Mouse (Mus musculus) lung, embryonic 15.5 days (tissue): ENCODE measurements around the gene Cep68. TPM values are rescaled to one million over a fixed set of nuclear protein-coding genes. Genes with fewer than 3 reads are reported as not detected.

Experiments
- ATAC-seq: fragments of 200-750 bp; cut with Nextera tagmentation; 2 replicates; pipeline ENCODE4 v1.8.0; 2017; ENCODE audit warnings: moderate number of reproducible peaks, borderline replicate concordance; ENCODE audit not compliant: low FRiP score, low TSS enrichment; ENCODE audit errors: extremely low read depth
- H3K27ac ChIP-seq: fragments of 300-500 bp; sonication (generic); 2 replicates; pipeline ENCODE4 v1.5.1; 2015; ENCODE audit warnings: moderate library complexity, mild to moderate bottlenecking, inconsistent platforms
- H3K27me3 ChIP-seq: fragments of 300-500 bp; sonication (generic); 2 replicates; pipeline ENCODE4 v1.6.1; 2015; ENCODE audit warnings: inconsistent platforms
- H3K36me3 ChIP-seq: fragments of 300-500 bp; sonication (generic); 2 replicates; pipeline ENCODE4 v1.6.1; 2015; ENCODE audit warnings: inconsistent platforms
- H3K4me1 ChIP-seq: fragments of 300-500 bp; sonication (generic); 2 replicates; pipeline ENCODE4 v1.6.1; 2015; ENCODE audit warnings: inconsistent platforms
- H3K4me2 ChIP-seq: fragments of 300-500 bp; sonication (generic); 2 replicates; pipeline ENCODE4 v1.6.1; 2015; ENCODE audit warnings: inconsistent platforms, mild to moderate bottlenecking, moderate library complexity
- H3K4me3 ChIP-seq: fragments of 300-500 bp; sonication (generic); 2 replicates; pipeline ENCODE4 v1.5.1; 2015; ENCODE audit warnings: mild to moderate bottlenecking, inconsistent platforms
- H3K9ac ChIP-seq: fragments of 300-500 bp; sonication (generic); 2 replicates; pipeline ENCODE4 v1.6.1; 2015; ENCODE audit warnings: inconsistent platforms
- H3K9me3 ChIP-seq: fragments of 300-500 bp; sonication (generic); 2 replicates; pipeline ENCODE4 v1.6.1; 2016; ENCODE audit warnings: inconsistent platforms
- WGBS: fragments of 180-500 bp; shearing (Covaris S2); methylation state at CpG from one replicate; pipeline ENCODE4 v1.1.7; 2015; 5-methylcytosine and 5-hydroxymethylcytosine counted together
- polyA plus RNA-seq: library from polyadenylated mRNA; unstranded; fragments of >200 nt; fragmentation: Nextera tagmentation; extraction: Ambion mirVana; gene quantifications from 2 replicates; pipeline ENCODE4 v1.2.1, GENCODE M21; 2015

The Cep68 gene
- polyA plus RNA-seq, 1 experiment from 2014 or later: 37.6 TPM

- 71% methylated on average over 5 of the region's 5 CpGs for WGBS
- no peaks in the 10 kb centered on the region for H3K9me3 ChIP-seq
- no peak overlapping the region for H3K4me2 ChIP-seq
- peaks cover 61% of the 10 kb centered on the region for H3K36me3 ChIP-seq
- no peak for ATAC-seq
- H3K9ac ChIP-seq: no peak overlapping the region
- no peaks in the 10 kb centered on the region for H3K27me3 ChIP-seq
- no peak overlapping the region for H3K4me3 ChIP-seq
- 0 out of 2 replicates have a peak, but pooled peaks cover under 1% of the 10 kb centered on the region for H3K4me1 ChIP-seq
- H3K27ac ChIP-seq: no peak overlapping the region
Measured at GRCm38 (mm10) chr11:20240331-20240730, 8.9 kb downstream of the Cep68 start.

- Histone ChIP-seq H3K4me2 (no peak overlapping the region), H3K4me1 (no peaks in the 10 kb centered on the region), H3K9me3 (no peaks in the 10 kb centered on the region), H3K9ac (no peak overlapping the region), H3K27me3 (no peaks in the 10 kb centered on the region), H3K36me3 (peaks cover 71% of the 10 kb centered on the region), H3K4me3 (no peak overlapping the region), H3K27ac (no peak overlapping the region)
- WGBS: 92% methylated on average over 9 of the region's 9 CpGs
- ATAC-seq: no peak
Measured at GRCm38 (mm10) chr11:20239279-20239861, 9.9 kb downstream of the Cep68 start.

GRCm38 (mm10) chr11:20237976-20238375, 11.3 kb downstream of the Cep68 start:
- no peak overlapping the region for H3K9ac ChIP-seq
- ATAC-seq: no peak
- no peaks in the 10 kb centered on the region for H3K9me3 ChIP-seq
- WGBS: 90% methylated on average over 3 of the region's 3 CpGs
- no peak overlapping the region for H3K4me3 ChIP-seq
- H3K27ac ChIP-seq: no peak overlapping the region
- no peak overlapping the region for H3K4me2 ChIP-seq
- H3K27me3 ChIP-seq: no peaks in the 10 kb centered on the region
- H3K4me1 ChIP-seq: no peaks in the 10 kb centered on the region
- H3K36me3 ChIP-seq: peaks cover 84% of the 10 kb centered on the region

DNA sequence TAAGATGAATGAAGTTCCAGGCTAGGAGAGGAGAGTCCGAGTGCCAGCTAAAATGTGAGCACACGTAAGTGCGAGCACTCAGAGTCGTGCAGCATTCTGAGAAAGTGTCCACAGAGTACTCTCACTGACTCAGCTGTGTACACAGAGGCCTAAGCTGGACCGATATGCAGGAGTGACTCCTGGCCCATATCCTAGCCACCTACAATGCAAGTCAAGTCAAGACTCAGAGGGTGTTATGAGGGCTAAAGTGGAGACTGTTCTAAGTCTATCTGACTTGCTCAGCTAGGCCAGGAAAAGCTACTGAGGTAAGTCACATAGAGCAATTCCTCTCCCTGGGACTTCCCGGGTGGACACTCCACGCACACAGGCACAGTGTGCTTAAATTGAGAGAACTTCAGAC, 12.2 kb downstream of the Cep68 start:
- no peak overlapping the region for H3K9ac ChIP-seq
- no peaks in the 10 kb centered on the region for H3K4me1 ChIP-seq
- 75% methylated on average over 7 of the region's 7 CpGs for WGBS
- no peak overlapping the region for H3K4me3 ChIP-seq
- ATAC-seq: no peak; the same call in 1 of the 2 replicates
- H3K9me3 ChIP-seq: no peaks in the 10 kb centered on the region
- H3K36me3 ChIP-seq: peaks cover 93% of the 10 kb centered on the region
- no peaks in the 10 kb centered on the region for H3K27me3 ChIP-seq
- H3K4me2 ChIP-seq: no peak overlapping the region
- H3K27ac ChIP-seq: no peak overlapping the region

DNA sequence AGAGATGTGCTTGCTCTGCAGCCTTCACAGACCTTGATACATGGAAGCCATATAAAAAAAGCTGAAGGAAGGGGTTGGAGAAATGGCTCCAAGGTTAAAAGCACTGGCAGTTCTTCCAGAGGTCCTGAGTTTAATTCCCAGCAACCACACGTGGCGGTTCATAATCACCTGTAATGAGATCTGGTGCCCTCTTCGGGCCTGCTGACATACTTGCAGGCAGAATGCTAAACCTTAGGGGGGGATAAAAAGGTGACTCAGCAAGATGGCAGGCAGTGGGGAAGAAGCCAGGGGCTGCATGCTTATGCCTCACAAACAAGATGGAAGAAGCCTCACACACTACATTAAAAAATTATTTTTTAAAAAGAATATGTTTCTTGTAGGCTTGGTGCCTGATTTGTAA, 15.0 kb downstream of the Cep68 start:
- no peaks in the 10 kb centered on the region for H3K9me3 ChIP-seq
- no peak for ATAC-seq
- no peak overlapping the region for H3K27ac ChIP-seq
- H3K4me3 ChIP-seq: no peak overlapping the region
- H3K4me1 ChIP-seq: no peaks in the 10 kb centered on the region
- peaks cover 93% of the 10 kb centered on the region for H3K36me3 ChIP-seq
- H3K9ac ChIP-seq: no peak overlapping the region
- no peaks in the 10 kb centered on the region for H3K27me3 ChIP-seq
- no peak overlapping the region for H3K4me2 ChIP-seq
- 61% methylated on average over 3 of the region's 3 CpGs for WGBS

DNA sequence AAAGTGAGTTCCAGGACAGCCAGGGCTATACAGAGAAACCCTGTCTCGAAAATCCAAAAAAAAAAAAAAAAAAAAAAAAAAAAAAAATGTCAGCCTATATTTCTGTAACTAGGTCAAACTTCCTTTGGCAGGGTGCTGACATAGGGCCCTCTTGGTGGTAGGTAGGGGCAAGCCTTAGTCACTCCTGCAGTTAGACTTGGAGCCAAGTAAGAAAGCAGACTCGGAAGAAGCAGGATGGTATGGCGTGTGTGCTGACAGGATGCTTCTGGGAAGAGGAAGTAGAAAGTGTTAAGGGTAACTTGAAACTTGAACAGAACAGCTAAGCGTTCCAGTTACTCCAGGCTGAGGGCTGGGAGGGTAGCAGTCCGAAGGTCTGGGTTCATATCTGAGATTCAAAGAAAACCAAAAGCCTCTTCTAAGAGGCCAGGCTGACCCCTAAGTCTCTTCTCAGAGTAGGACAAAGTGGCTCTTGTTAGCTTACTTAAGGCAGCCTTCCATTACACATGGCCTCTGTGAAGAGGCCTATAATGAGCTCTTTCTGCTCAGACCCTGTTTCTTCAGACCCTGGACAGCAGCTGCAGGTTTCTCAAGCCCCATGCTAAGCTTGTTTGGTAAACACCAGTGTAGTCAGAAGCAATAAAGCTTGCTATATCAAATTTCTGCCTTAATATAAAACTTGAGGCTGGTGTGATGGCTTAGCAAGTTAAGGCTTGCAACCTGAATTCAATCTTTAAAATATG, 17.0 kb downstream of the Cep68 start:
- 67% methylated on average over 5 of the region's 5 CpGs for WGBS
- ATAC-seq: no peak
- H3K36me3 ChIP-seq: peaks cover 90% of the 10 kb centered on the region
- no peak overlapping the region for H3K4me3 ChIP-seq
- H3K4me2 ChIP-seq: no peak overlapping the region
- no peak overlapping the region for H3K9ac ChIP-seq
- H3K27me3 ChIP-seq: no peaks in the 10 kb centered on the region
- H3K9me3 ChIP-seq: no peaks in the 10 kb centered on the region
- no peaks in the 10 kb centered on the region for H3K4me1 ChIP-seq
- peak overlapping the region; percentile 84 for H3K27ac ChIP-seq

GRCm38 (mm10) chr11:20231128-20231878, 17.9 kb downstream of the Cep68 start:
- Histone ChIP-seq H3K9me3 (no peaks in the 10 kb centered on the region), H3K27ac (peak overlapping the region; percentile 84), H3K9ac (no peak overlapping the region), H3K4me3 (no peak overlapping the region), H3K4me1 (no peaks in the 10 kb centered on the region), H3K27me3 (no peaks in the 10 kb centered on the region), H3K36me3 (peaks cover 83% of the 10 kb centered on the region), H3K4me2 (no peak overlapping the region)
- WGBS: 55% methylated on average over 8 of the region's 8 CpGs
- ATAC-seq: peak; percentile 78

GRCm38 (mm10) chr11:20230286-20230685, 18.9 kb downstream of the Cep68 start:
- Histone ChIP-seq H3K27me3 (no peaks in the 10 kb centered on the region), H3K36me3 (peaks cover 83% of the 10 kb centered on the region), H3K4me3 (no peak overlapping the region), H3K4me2 (no peak overlapping the region), H3K27ac (peak overlapping the region; percentile 73), H3K4me1 (no peaks in the 10 kb centered on the region), H3K9ac (no peak overlapping the region), H3K9me3 (no peaks in the 10 kb centered on the region)
- WGBS: 85% methylated on average over 1 of the region's 1 CpGs
- no peak for ATAC-seq

GRCm38 (mm10) chr11:20229311-20229710, 19.9 kb downstream of the Cep68 start:
- ATAC-seq: no peak
- Histone ChIP-seq H3K27ac (no peak overlapping the region), H3K36me3 (peaks cover 81% of the 10 kb centered on the region), H3K27me3 (no peaks in the 10 kb centered on the region), H3K9ac (no peak overlapping the region), H3K4me3 (no peak overlapping the region), H3K9me3 (no peaks in the 10 kb centered on the region), H3K4me1 (no peaks in the 10 kb centered on the region), H3K4me2 (no peak overlapping the region)
- 64% methylated on average over 4 of the region's 4 CpGs for WGBS

DNA sequence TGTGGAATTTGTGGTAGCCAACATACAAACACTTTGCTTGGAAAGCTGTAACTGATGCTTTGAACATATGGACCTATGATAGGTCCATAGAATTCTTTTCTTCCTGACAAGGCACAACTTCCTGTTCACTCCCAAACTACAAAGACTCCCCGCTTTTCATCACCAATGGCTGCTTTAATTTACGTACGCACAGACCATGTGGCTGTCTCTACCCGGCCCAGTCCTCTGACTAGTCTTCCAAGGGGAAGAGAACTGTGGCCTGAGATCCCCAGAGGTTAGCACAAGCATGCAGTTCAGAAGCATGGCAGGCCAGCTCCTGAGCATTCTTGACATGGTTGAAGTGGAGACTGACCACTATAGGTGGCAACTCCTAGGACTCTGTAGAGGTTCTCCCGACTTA, 20.6 kb downstream of the Cep68 start:
- H3K4me1 ChIP-seq: no peaks in the 10 kb centered on the region
- no peaks in the 10 kb centered on the region for H3K27me3 ChIP-seq
- 77% methylated on average over 5 of the region's 5 CpGs for WGBS
- ATAC-seq: no peak
- no peak overlapping the region for H3K4me2 ChIP-seq
- no peak overlapping the region for H3K9ac ChIP-seq
- H3K9me3 ChIP-seq: no peaks in the 10 kb centered on the region
- peaks cover 81% of the 10 kb centered on the region for H3K36me3 ChIP-seq
- no peak overlapping the region for H3K4me3 ChIP-seq
- no peak overlapping the region for H3K27ac ChIP-seq

DNA sequence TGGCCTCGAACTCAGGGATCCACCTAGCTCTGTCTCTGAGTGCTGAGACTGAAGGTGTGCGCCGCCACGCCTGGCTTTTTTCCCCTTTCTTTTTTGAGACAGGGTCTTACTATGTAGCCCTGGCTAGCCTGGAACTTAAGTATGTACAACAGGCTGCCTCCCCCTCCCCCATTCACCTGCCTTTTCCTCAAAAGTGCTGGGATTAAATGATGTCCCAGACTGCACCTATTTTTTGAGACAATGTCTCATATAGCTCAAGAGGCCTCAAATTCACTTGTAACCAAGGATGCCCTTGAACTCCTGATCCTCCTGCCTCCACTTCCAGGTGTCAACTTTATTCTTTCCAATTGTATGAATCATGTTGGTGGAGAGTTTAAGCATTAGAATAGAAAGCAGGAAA, 23.3 kb downstream of the Cep68 start:
- Histone ChIP-seq H3K27ac (no peak overlapping the region), H3K9me3 (no peaks in the 10 kb centered on the region), H3K27me3 (no peaks in the 10 kb centered on the region), H3K36me3 (peaks cover 74% of the 10 kb centered on the region), H3K4me1 (no peaks in the 10 kb centered on the region), H3K4me2 (no peak overlapping the region), H3K4me3 (no peak overlapping the region), H3K9ac (no peak overlapping the region)
- WGBS: 95% methylated on average over 4 of the region's 4 CpGs
- no peak for ATAC-seq

GRCm38 (mm10) chr11:20224196-20224595, 25.0 kb downstream of the Cep68 start:
- 78% methylated on average over 6 of the region's 6 CpGs for WGBS
- no peaks in the 10 kb centered on the region for H3K27me3 ChIP-seq
- peaks cover 71% of the 10 kb centered on the region for H3K36me3 ChIP-seq
- H3K4me2 ChIP-seq: no peak overlapping the region
- H3K9ac ChIP-seq: no peak overlapping the region
- no peak overlapping the region for H3K27ac ChIP-seq
- H3K9me3 ChIP-seq: no peaks in the 10 kb centered on the region
- no peaks in the 10 kb centered on the region for H3K4me1 ChIP-seq
- no peak for ATAC-seq
- H3K4me3 ChIP-seq: no peak overlapping the region
